Mouse (Mus musculus) heart, embryonic 11.5 days (tissue): ENCODE measurements around the gene Znrd1. TPM values are rescaled to one million over a fixed set of nuclear protein-coding genes. Genes with fewer than 3 reads are reported as not detected.

Source experiments
- ATAC-seq: fragments of 200-750 bp; cut with Nextera tagmentation; replicated peaks from 2 replicates; pipeline ENCODE4 v1.8.0; 2017; ENCODE audit warnings: moderate library complexity; ENCODE audit not compliant: insufficient number of reproducible peaks, low FRiP score, low TSS enrichment
- H3K27ac ChIP-seq: fragments of 300-500 bp; sonication (generic); 2 replicates; pipeline ENCODE4 v1.5.1; 2014; ENCODE audit warnings: mild to moderate bottlenecking, low read depth, low read length
- H3K27me3 ChIP-seq: fragments of 300-500 bp; sonication (generic); 2 replicates; pipeline ENCODE4 v1.6.1; 2014; ENCODE audit warnings: mild to moderate bottlenecking, low read length, mixed read lengths; ENCODE audit not compliant: control insufficient read depth, insufficient read depth
- H3K36me3 ChIP-seq: fragments of 300-500 bp; sonication (generic); 2 replicates; pipeline ENCODE4 v1.6.1; 2014; ENCODE audit warnings: mild to moderate bottlenecking, low read length, moderate library complexity, mixed read lengths; ENCODE audit not compliant: control insufficient read depth, insufficient read depth
- H3K4me1 ChIP-seq: fragments of 300-500 bp; sonication (generic); 2 replicates; pipeline ENCODE4 v1.6.1; 2014; ENCODE audit warnings: low read length; ENCODE audit not compliant: control insufficient read depth, insufficient read depth
- H3K4me2 ChIP-seq: fragments of 300-500 bp; sonication (generic); 2 replicates; pipeline ENCODE4 v1.6.1; 2014; ENCODE audit warnings: mild to moderate bottlenecking, moderate library complexity
- H3K4me3 ChIP-seq: fragments of 300-500 bp; sonication (generic); 2 replicates; pipeline ENCODE4 v1.5.1; 2014; ENCODE audit warnings: low read depth, low read length
- H3K9ac ChIP-seq: fragments of 300-500 bp; sonication (generic); 2 replicates; pipeline ENCODE4 v1.6.1; 2014; ENCODE audit warnings: mild to moderate bottlenecking, low read depth, low read length, moderate library complexity
- H3K9me3 ChIP-seq: fragments of 300-500 bp; sonication (generic); replicated peaks from 2 replicates; pipeline ENCODE4 v1.6.1; 2016; ENCODE audit warnings: low read length; ENCODE audit not compliant: control insufficient read depth
- WGBS: fragments of 180-500 bp; shearing (Covaris S2); extraction: QIAGEN DNeasy Blood & Tissue Kit; methylation state at CpG from one replicate; pipeline ENCODE4 v1.1.7; 2014; ENCODE audit not compliant: insufficient replicate concordance; 5-methylcytosine and 5-hydroxymethylcytosine counted together
- polyA plus RNA-seq: library from polyadenylated mRNA; unstranded; fragments of >200 nt; fragmentation: Nextera tagmentation; extraction: Ambion mirVana; gene quantifications from 2 replicates; pipeline ENCODE4 v1.2.1, GENCODE M21; 2014

Znrd1 gene
- 42.9 and 44.1 TPM in 2 replicates for polyA plus RNA-seq

DNA sequence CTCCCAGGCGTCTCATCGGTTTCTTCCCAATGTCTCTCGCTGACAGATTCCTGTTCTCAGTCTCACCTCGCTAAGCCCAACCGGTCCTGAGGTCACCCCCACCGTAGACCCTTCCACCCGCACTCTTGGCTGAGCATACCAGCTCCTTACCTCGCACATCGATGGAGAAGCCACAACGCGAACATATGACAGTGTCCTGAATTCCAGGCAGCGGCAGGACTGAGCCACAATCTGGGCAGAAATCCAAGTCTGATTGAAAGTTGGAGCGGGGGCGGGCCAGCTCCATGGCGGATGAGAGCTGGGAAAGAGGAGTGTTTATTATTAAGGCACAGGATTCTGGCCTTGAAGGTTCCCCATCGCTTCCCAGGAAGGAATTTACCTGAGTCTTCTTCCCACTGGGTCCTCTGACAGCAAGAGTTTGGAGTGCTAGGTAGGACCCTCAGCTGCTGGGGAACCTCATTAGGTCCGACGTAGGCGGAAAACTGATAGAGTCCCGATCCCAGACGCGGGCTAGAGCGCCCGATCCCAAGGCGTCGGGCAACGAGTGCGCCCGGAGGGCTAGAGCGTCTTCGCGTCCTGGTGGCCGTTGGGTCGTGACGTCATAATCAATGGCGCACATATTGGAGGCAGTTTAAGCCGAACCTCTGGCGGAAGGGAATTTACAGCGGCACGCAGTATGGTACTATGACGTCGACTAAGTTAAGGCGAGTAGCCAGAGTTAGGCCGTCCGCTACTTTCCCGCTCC, at the start of gene Znrd1, which contains the start of gene Znrd1as:
Gene Znrd1, minus strand, starts transcription at position 561 of the 745 bp plus-strand sequence.
Gene Znrd1as, plus strand, starts transcription at position 594 of the 745 bp plus-strand sequence.
- Histone ChIP-seq H3K4me1 (peaks cover 4% of the 10 kb centered on the region), H3K27me3 (no peaks in the 10 kb centered on the region), H3K9ac (peak within 1 kb of the TSS; percentile 85), H3K4me2 (peak within 1 kb of the TSS; percentile 90), H3K4me3 (peak within 1 kb of the TSS; percentile 53), H3K9me3 (no peaks in the 10 kb centered on the region), H3K36me3 (peaks cover 4% of the 10 kb centered on the region; the same call in 1 of the 2 replicates), H3K27ac (peak within 1 kb of the TSS; percentile 22)
- peak; percentile 98 for ATAC-seq
- WGBS = under 1% methylated on average over 46 of the region's 46 CpGs

GRCm38 (mm10) chr17:37003366-37003765, 45.0 kb upstream of the Znrd1 start:
- H3K36me3 ChIP-seq = peaks cover 11% of the 10 kb centered on the region
- ATAC-seq = no peak
- WGBS = 33% methylated on average over 4 of the region's 4 CpGs
- no peaks in the 10 kb centered on the region for H3K9me3 ChIP-seq
- peak overlapping the region; percentile 91 for H3K9ac ChIP-seq
- peak overlapping the region; percentile 73 for H3K4me3 ChIP-seq
- H3K27me3 ChIP-seq = no peaks in the 10 kb centered on the region
- no peaks in the 10 kb centered on the region for H3K4me1 ChIP-seq
- peak overlapping the region; percentile 75 for H3K4me2 ChIP-seq
- H3K27ac ChIP-seq = 0 out of 2 replicates have a peak overlapping the region, but pooled peaks have one; percentile 93

GRCm38 (mm10) chr17:37002364-37003330, 44.3 kb upstream of the Znrd1 start:
- Histone ChIP-seq H3K9ac (peak overlapping the region; percentile 91), H3K4me3 (peak overlapping the region; percentile 73), H3K27ac (peak overlapping the region; percentile 93), H3K4me1 (no peaks in the 10 kb centered on the region), H3K4me2 (peak overlapping the region; percentile 75), H3K36me3 (peaks cover 11% of the 10 kb centered on the region), H3K27me3 (no peaks in the 10 kb centered on the region), H3K9me3 (no peaks in the 10 kb centered on the region)
- ATAC-seq = peak; percentile 83
- under 1% methylated on average over 49 of the region's 49 CpGs for WGBS

GRCm38 (mm10) chr17:37000863-37001262, 42.5 kb upstream of the Znrd1 start, which contains the start of gene Zfp57:
Gene Zfp57, plus strand, starts transcription at chr17:37001163.
- H3K36me3 ChIP-seq = no peaks in the 10 kb centered on the region
- H3K4me3 ChIP-seq = no peak within 1 kb of the TSS
- no peak for ATAC-seq
- no peaks in the 10 kb centered on the region for H3K27me3 ChIP-seq
- H3K4me1 ChIP-seq = no peaks in the 10 kb centered on the region
- H3K9ac ChIP-seq = no peak within 1 kb of the TSS
- WGBS = 84% methylated on average over 7 of the region's 7 CpGs
- no peaks in the 10 kb centered on the region for H3K9me3 ChIP-seq
- no peak within 1 kb of the TSS for H3K27ac ChIP-seq
- peak within 1 kb of the TSS; percentile 75 for H3K4me2 ChIP-seq

GRCm38 (mm10) chr17:36998477-36998876, 40.1 kb upstream of the Znrd1 start:
- no peaks in the 10 kb centered on the region for H3K9me3 ChIP-seq
- no peaks in the 10 kb centered on the region for H3K27me3 ChIP-seq
- no peak overlapping the region for H3K4me2 ChIP-seq
- no peak overlapping the region for H3K9ac ChIP-seq
- no peaks in the 10 kb centered on the region for H3K36me3 ChIP-seq
- 65% methylated on average over 2 of the region's 2 CpGs for WGBS
- no peak overlapping the region for H3K27ac ChIP-seq
- ATAC-seq = no peak
- no peaks in the 10 kb centered on the region for H3K4me1 ChIP-seq
- no peak overlapping the region for H3K4me3 ChIP-seq

DNA sequence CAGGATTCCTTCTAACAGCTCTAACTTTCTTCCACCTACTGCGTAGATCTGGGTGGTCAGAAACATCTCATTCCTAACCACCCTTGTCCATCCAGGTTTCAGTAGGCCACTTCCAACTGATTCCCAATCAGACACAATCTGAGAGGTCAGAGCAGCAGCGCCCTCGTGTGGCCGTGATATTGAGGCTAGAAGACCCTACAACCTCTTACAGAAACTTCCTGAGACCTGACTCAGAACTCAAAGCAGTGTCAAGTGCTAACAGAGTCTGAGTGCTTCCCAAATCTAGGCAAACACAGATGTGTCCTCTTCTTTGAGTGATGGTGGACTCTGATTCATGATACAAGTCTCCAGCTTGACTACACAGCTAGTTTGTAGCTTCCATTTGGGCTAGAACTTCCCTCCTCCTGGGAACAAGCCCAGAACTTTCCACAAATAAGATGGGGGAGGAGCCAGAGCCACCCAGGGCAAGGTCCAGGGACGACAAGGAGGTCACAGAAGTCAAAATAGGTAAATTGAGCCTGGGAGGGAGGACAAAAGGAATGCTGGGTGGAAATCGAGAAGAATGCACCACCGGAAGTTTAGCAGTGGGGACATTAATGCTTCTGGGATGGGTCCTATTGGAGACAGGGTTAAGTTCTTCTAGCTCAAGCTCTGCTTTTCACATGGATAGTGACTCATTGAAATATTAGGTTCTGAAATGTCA, 38.8 kb upstream of the Znrd1 start:
- Histone ChIP-seq H3K4me1 (no peaks in the 10 kb centered on the region), H3K4me3 (no peak overlapping the region), H3K9me3 (no peaks in the 10 kb centered on the region), H3K27me3 (no peaks in the 10 kb centered on the region), H3K9ac (no peak overlapping the region), H3K27ac (no peak overlapping the region), H3K36me3 (no peaks in the 10 kb centered on the region), H3K4me2 (no peak overlapping the region)
- WGBS = 25% methylated on average over 7 of the region's 7 CpGs
- no peak; the same call in 1 of the 2 replicates for ATAC-seq

GRCm38 (mm10) chr17:36995448-36995847, 37.1 kb upstream of the Znrd1 start:
- Histone ChIP-seq H3K9ac (no peak overlapping the region), H3K4me1 (no peaks in the 10 kb centered on the region), H3K9me3 (no peaks in the 10 kb centered on the region), H3K27ac (no peak overlapping the region), H3K36me3 (no peaks in the 10 kb centered on the region), H3K27me3 (no peaks in the 10 kb centered on the region), H3K4me2 (no peak overlapping the region), H3K4me3 (no peak overlapping the region)
- 69% methylated on average over 3 of the region's 3 CpGs for WGBS
- ATAC-seq = no peak

DNA sequence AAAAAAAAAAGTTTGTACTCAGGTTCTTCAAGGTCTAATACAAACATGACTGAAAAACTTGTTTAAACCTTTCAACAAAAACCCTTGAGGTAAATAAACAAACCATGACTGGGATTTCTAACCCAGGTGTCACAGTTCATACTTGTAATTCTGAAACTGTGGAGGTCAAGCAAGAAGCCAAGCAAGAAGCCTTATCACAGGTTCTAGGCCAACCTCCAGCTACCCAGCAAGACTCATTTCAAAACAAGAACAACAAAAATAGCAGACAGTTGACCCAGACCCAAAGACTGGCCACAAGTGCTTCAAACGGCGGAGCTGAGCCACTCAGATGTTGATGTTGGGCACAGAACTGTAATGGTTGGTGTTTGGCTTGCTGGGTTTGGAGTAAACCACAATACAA, 36.2 kb upstream of the Znrd1 start:
- Histone ChIP-seq H3K4me2 (no peak overlapping the region), H3K9ac (no peak overlapping the region), H3K27ac (no peak overlapping the region), H3K4me3 (no peak overlapping the region), H3K9me3 (no peaks in the 10 kb centered on the region), H3K4me1 (no peaks in the 10 kb centered on the region), H3K36me3 (no peaks in the 10 kb centered on the region), H3K27me3 (peaks cover 5% of the 10 kb centered on the region; the same call in 1 of the 2 replicates)
- ATAC-seq = no peak
- WGBS = 78% methylated on average over 2 of the region's 2 CpGs
